Comparison of ENCODE assay signal across 13 mouse cellular contexts in genomic region chr6:71734910-71735599, GRCm38 (mm10). TPM values are rescaled to one million over a fixed set of nuclear protein-coding genes. Genes with fewer than 3 reads are reported as not detected.
DNase-seq lines count a peak whose midpoint lies in the region; ATAC-seq and TF ChIP-seq lines count a peak whose summit lies in the region.
"Had no signal": no experiment of that assay in that cellular context is flagged by ENCODE, and none has a peak within 500 bp of the region (broad histone marks: within the 10 kb centered on the region; RNA-seq: fewer than 3 reads in every experiment).

No protein-coding gene starts in this region.

- no peak for TF ChIP-seq CTCF in midbrain, postnatal 0 days (IDR thresholded peaks at IDR 0.05)

- H3K9ac ChIP-seq in heart, embryonic 14.5 days (ENCODE audit: low read length), result no peak overlapping the region
- H3K9ac ChIP-seq in midbrain, postnatal 0 days (replicated peaks; ENCODE audit: low read length, poor library complexity, severe bottlenecking), result no peak overlapping the region
- no peak overlapping the region for H3K9ac ChIP-seq in forebrain, embryonic 12.5 days
- H3K9ac ChIP-seq: hindbrain, embryonic 15.5 days; midbrain, embryonic 12.5 days had no signal

- DNase-seq in heart, adult 18-20 months, result no peak
- no peak for DNase-seq in midbrain, embryonic 10.5 days (ENCODE audit: low spot score)
- DNase-seq in midbrain, postnatal 0 days (ENCODE audit: low spot score), result no peak
- DNase-seq in kidney, postnatal 10 days, result peak; percentile 24
- peak; percentile 18 for DNase-seq in lung, postnatal 36 days
- DNase-seq in layer of hippocampus, adult 9-11 months, result no peak
- DNase-seq: cerebellum, postnatal 36 days; thymus, adult 2 months had no signal

- ATAC-seq in heart, embryonic 14.5 days (ENCODE audit: insufficient number of reproducible peaks, insufficient read depth, low FRiP score, low read depth), result no peak
- ATAC-seq in midbrain, postnatal 0 days (ENCODE audit: low FRiP score), result no peak
- no peak for ATAC-seq in forebrain, embryonic 12.5 days (ENCODE audit: low FRiP score)

- H3K27me3 ChIP-seq in heart, embryonic 14.5 days (ENCODE audit: control insufficient read depth, insufficient read depth, low read length), result no peaks in the 10 kb centered on the region
- H3K27me3 ChIP-seq in midbrain, embryonic 10.5 days (ENCODE audit: low read depth, poor library complexity, severe bottlenecking), result no peaks in the 10 kb centered on the region
- H3K27me3 ChIP-seq in midbrain, postnatal 0 days (ENCODE audit: insufficient read depth, low read length), result no peaks in the 10 kb centered on the region
- no peaks in the 10 kb centered on the region for H3K27me3 ChIP-seq in forebrain, embryonic 12.5 days
- H3K27me3 ChIP-seq: hindbrain, embryonic 15.5 days; midbrain, embryonic 12.5 days had no signal

- H3K4me2 ChIP-seq in heart, embryonic 14.5 days (ENCODE audit: low read length), result no peak overlapping the region
- H3K4me2 ChIP-seq in midbrain, postnatal 0 days (ENCODE audit: low read depth, low read length, poor library complexity, severe bottlenecking), result no peak overlapping the region
- H3K4me2 ChIP-seq in forebrain, embryonic 12.5 days, result no peak overlapping the region
- H3K4me2 ChIP-seq: hindbrain, embryonic 15.5 days; midbrain, embryonic 12.5 days had no signal

- no peak overlapping the region for H3K4me3 ChIP-seq in heart, embryonic 14.5 days (ENCODE audit: control insufficient read depth in 1 of 2, insufficient read depth in 1 of 2, low read depth in 1 of 2, low read length in 2 of 2)
- H3K4me3 ChIP-seq in midbrain, embryonic 10.5 days, result no peak overlapping the region
- H3K4me3 ChIP-seq in midbrain, postnatal 0 days (ENCODE audit: low read depth, low read length), result no peak overlapping the region
- H3K4me3 ChIP-seq in forebrain, embryonic 12.5 days (replicated peaks), result no peak overlapping the region
- H3K4me3 ChIP-seq: erythroblast, embryonic 14.5 days; hindbrain, embryonic 15.5 days; midbrain, embryonic 12.5 days had no signal

- H3K36me3 ChIP-seq in heart, embryonic 14.5 days (ENCODE audit: control insufficient read depth, insufficient read depth, low read length), result no peaks in the 10 kb centered on the region
- no peaks in the 10 kb centered on the region for H3K36me3 ChIP-seq in midbrain, embryonic 10.5 days
- 0 out of 2 replicates have a peak, but pooled peaks cover 3% of the 10 kb centered on the region for H3K36me3 ChIP-seq in midbrain, postnatal 0 days (ENCODE audit: insufficient read depth, low read length)
- H3K36me3 ChIP-seq in forebrain, embryonic 12.5 days (replicated peaks), result no peaks in the 10 kb centered on the region
- H3K36me3 ChIP-seq: hindbrain, embryonic 15.5 days; midbrain, embryonic 12.5 days had no signal

- peaks cover 9 to 33% of the 10 kb centered on the region in 2 experiments for H3K4me1 ChIP-seq in heart, embryonic 14.5 days (ENCODE audit: control insufficient read depth in 2 of 2, insufficient read depth in 2 of 2, low read length in 2 of 2)
- peaks cover 19% of the 10 kb centered on the region for H3K4me1 ChIP-seq in midbrain, embryonic 10.5 days
- H3K4me1 ChIP-seq in midbrain, postnatal 0 days (ENCODE audit: insufficient read depth, low read length), result peaks cover 4% of the 10 kb centered on the region
- H3K4me1 ChIP-seq in forebrain, embryonic 12.5 days, result peaks cover 18% of the 10 kb centered on the region

- no peaks in the 10 kb centered on the region for H3K9me3 ChIP-seq in heart, embryonic 14.5 days (ENCODE audit: control insufficient read depth, low read length)
- H3K9me3 ChIP-seq in midbrain, embryonic 10.5 days (replicated peaks), result no peaks in the 10 kb centered on the region
- no peaks in the 10 kb centered on the region for H3K9me3 ChIP-seq in midbrain, postnatal 0 days (ENCODE audit: low read length)
- no peaks in the 10 kb centered on the region for H3K9me3 ChIP-seq in forebrain, embryonic 12.5 days
- H3K9me3 ChIP-seq: hindbrain, embryonic 15.5 days; midbrain, embryonic 12.5 days had no signal

- peak overlapping the region; percentile 0 to 60; a peak in 2 of 4 replicates for H3K27ac ChIP-seq in heart, embryonic 14.5 days (replicated peaks in 1 of 2; ENCODE audit: control insufficient read depth in 1 of 2, insufficient read depth in 1 of 2, low read depth in 2 of 2, low read length in 2 of 2)
- peak overlapping the region; percentile 35; the same call in 1 of the 2 replicates for H3K27ac ChIP-seq in midbrain, embryonic 10.5 days (replicated peaks)
- H3K27ac ChIP-seq in midbrain, postnatal 0 days (ENCODE audit: low read depth, low read length), result no peak overlapping the region
- H3K27ac ChIP-seq in forebrain, embryonic 12.5 days, result no peak overlapping the region
- H3K27ac ChIP-seq: hindbrain, embryonic 15.5 days; midbrain, embryonic 12.5 days had no signal

- WGBS in heart, embryonic 14.5 days, result 45% methylated on average over 4 of the region's 4 CpGs
- 72% methylated on average over 4 of the region's 4 CpGs for WGBS in midbrain, embryonic 10.5 days
- 65% methylated on average over 4 of the region's 4 CpGs for WGBS in midbrain, postnatal 0 days
- 69% methylated on average over 4 of the region's 4 CpGs for WGBS in forebrain, embryonic 12.5 days

RNA-seq across cellular contexts. Expression of gene Reep1, which starts 27.7 kb away (rescaled TPM):
- polyA plus RNA-seq in heart, embryonic 14.5 days (2014; fragmentation: Nextera tagmentation; extraction: Ambion mirVana), result 19.0 and 23.6 TPM in 2 replicates
- 10 to 100 TPM; 19.0 to 20.2 TPM for total RNA-seq in heart, adult 18-20 months (2021)
- polyA plus RNA-seq in midbrain, embryonic 10.5 days (2016; fragmentation: Nextera tagmentation; extraction: Ambion mirVana), result 33.3 and 53.5 TPM in 2 replicates
- 404 and 467 TPM in 2 replicates for total RNA-seq in midbrain, postnatal 0 days (2014; rRNA removed)
- 274 and 275 TPM in 2 replicates for polyA plus RNA-seq in midbrain, postnatal 0 days (2015; fragmentation: Nextera tagmentation; extraction: Ambion mirVana)
- 73.5 and 82.7 TPM in 2 replicates for polyA plus RNA-seq in forebrain, embryonic 12.5 days (2016; fragmentation: Nextera tagmentation; extraction: Ambion mirVana)
- polyA plus RNA-seq: erythroblast, embryonic 14.5 days had no signal

Comparison
In these comparisons a context has a peak if more than half of its experiments do, and no peak if none do; other contexts are left out.
1. H3K27ac ChIP-seq: peak in heart, embryonic 14.5 days (2 of 2) and midbrain, embryonic 10.5 days (single experiment); none in midbrain, postnatal 0 days (single experiment) and forebrain, embryonic 12.5 days (single experiment).
2. DNase-seq: peak in kidney, postnatal 10 days (single experiment) and lung, postnatal 36 days (single experiment); none in heart, adult 18-20 months (0 of 2), midbrain, embryonic 10.5 days (single experiment), midbrain, postnatal 0 days (single experiment) and layer of hippocampus, adult 9-11 months (single experiment).